Mouse (Mus musculus) CH12.LX (cell line): ENCODE data around the gene Zmat5. TPM values are rescaled to one million over a fixed set of nuclear protein-coding genes. Genes with fewer than 3 reads are reported as not detected.

Experiments used
- DNase-seq: peaks from one replicate; pipeline ENCODE4 v3.0.0-alpha.2; 2013; ENCODE audit errors: extremely low read depth
- H3K27ac ChIP-seq: 2 replicates; pipeline ENCODE4 v1.5.1; 2012; ENCODE audit warnings: low read depth, mild to moderate bottlenecking, control low read depth, moderate library complexity; ENCODE audit not compliant: insufficient read depth
- H3K27me3 ChIP-seq: replicated peaks from 2 replicates; pipeline ENCODE3; 2012; ENCODE audit warnings: inconsistent platforms
- H3K36me3 ChIP-seq, 2 experiments: replicated peaks in 1 of 2; 2 replicates each; pipeline versions ENCODE3 to v1.6.1; 2012; ENCODE audit warnings: inconsistent platforms in 1 of 2, low read length in 1 of 2, mild to moderate bottlenecking in 1 of 2, mixed read lengths in 1 of 2, moderate library complexity in 1 of 2; ENCODE audit not compliant: control insufficient read depth in 1 of 2, insufficient read depth in 1 of 2
- H3K4me1 ChIP-seq, 2 experiments: 2 replicates each; pipeline ENCODE4 v1.6.1; 2012; ENCODE audit warnings: inconsistent platforms in 1 of 2, moderate library complexity in 1 of 2; ENCODE audit not compliant: insufficient read depth in 2 of 2, control insufficient read depth in 1 of 2
- H3K4me2 ChIP-seq: 2 replicates; pipeline ENCODE4 v1.6.1; 2012; ENCODE audit warnings: low read depth, mild to moderate bottlenecking, control low read depth; ENCODE audit not compliant: poor library complexity, insufficient read depth, severe bottlenecking
- H3K4me3 ChIP-seq, 3 experiments: fragments of 150-350 bp in 1 of 3; sonication (generic) in 1 of 3; replicated peaks in 1 of 3; 2 replicates each; pipeline versions ENCODE3 to v1.5.1; 2011 to 2012; ENCODE audit warnings: low read depth in 2 of 3, low read length in 2 of 3, mild to moderate bottlenecking in 2 of 3, moderate library complexity in 2 of 3, control low read depth in 1 of 3, improper control_type of control experiment in 1 of 3, inconsistent platforms in 1 of 3, mixed read lengths in 1 of 3; ENCODE audit not compliant: poor library complexity in 1 of 3
- H3K79me2 ChIP-seq: replicated peaks from 2 replicates; pipeline ENCODE4 v1.6.1; 2012; ENCODE audit warnings: mild to moderate bottlenecking, moderate library complexity; ENCODE audit not compliant: control insufficient read depth, poor library complexity, insufficient read depth, severe bottlenecking; ENCODE audit errors: extremely low read depth
- H3K9ac ChIP-seq: 2 replicates; pipeline ENCODE4 v1.6.1; 2012; ENCODE audit warnings: low read depth, mild to moderate bottlenecking, control low read depth, moderate library complexity; ENCODE audit not compliant: insufficient read depth
- H3K9me3 ChIP-seq: replicated peaks from 2 replicates; pipeline ENCODE3; 2012; ENCODE audit warnings: low read length, inconsistent platforms, mixed read lengths
- BHLHE40 ChIP-seq: IDR thresholded peaks from 2 replicates; pipeline ENCODE4 v1.6.1; 2011; ENCODE audit warnings: mild to moderate bottlenecking, low read depth, low read length, improper control_type of control experiment
- CHD1 ChIP-seq: IDR thresholded peaks from 2 replicates; pipeline ENCODE4 v1.6.1; 2012; ENCODE audit warnings: low read depth, low read length, improper control_type of control experiment, inconsistent platforms
- CHD2 ChIP-seq: IDR thresholded peaks from 2 replicates; pipeline ENCODE4 v1.6.1; 2011; ENCODE audit warnings: low read length, improper control_type of control experiment
- CTCF ChIP-seq, 2 experiments: IDR thresholded peaks in 1 of 2; conservative IDR thresholded peaks in 1 of 2; 2 replicates each; pipeline ENCODE4 v1.5.1; 2011 to 2012; ENCODE audit warnings: low read depth in 2 of 2, low read length in 2 of 2, improper control_type of control experiment in 1 of 2, inconsistent platforms in 1 of 2, mild to moderate bottlenecking in 1 of 2, moderate library complexity in 1 of 2
- ELF1 ChIP-seq: IDR thresholded peaks from 2 replicates; pipeline ENCODE4 v1.6.1; 2014; ENCODE audit warnings: low read depth, mild to moderate bottlenecking, inconsistent platforms, low read length, improper control_type of control experiment
- ETS1 ChIP-seq: conservative IDR thresholded peaks from 2 replicates; pipeline ENCODE4 v1.6.1; 2012; ENCODE audit warnings: low read depth, mild to moderate bottlenecking, inconsistent platforms, low read length, improper control_type of control experiment, moderate library complexity
- GABPA ChIP-seq: IDR thresholded peaks from 2 replicates; pipeline ENCODE4 v1.6.1; 2012; ENCODE audit warnings: low read depth, low read length, improper control_type of control experiment, inconsistent platforms; ENCODE audit not compliant: insufficient replicate concordance
- IRF4 ChIP-seq: IDR thresholded peaks from 2 replicates; pipeline ENCODE4 v1.6.1; 2014; ENCODE audit warnings: low read depth, mild to moderate bottlenecking, inconsistent platforms, low read length, improper control_type of control experiment
- JUN ChIP-seq: IDR thresholded peaks from 2 replicates; pipeline ENCODE4 v1.6.1; 2011; ENCODE audit warnings: low read depth, mild to moderate bottlenecking, low read length, improper control_type of control experiment, moderate library complexity; ENCODE audit not compliant: insufficient read depth
- JUND ChIP-seq: conservative IDR thresholded peaks from 2 replicates; pipeline ENCODE4 v1.6.1; 2011; ENCODE audit warnings: low read depth, low read length, improper control_type of control experiment
- KAT2A ChIP-seq: IDR thresholded peaks from 2 replicates; pipeline ENCODE4 v1.6.1; 2012; ENCODE audit warnings: low read length, improper control_type of control experiment, inconsistent platforms; ENCODE audit not compliant: insufficient replicate concordance
- MAX ChIP-seq: IDR thresholded peaks from 2 replicates; pipeline ENCODE4 v1.6.1; 2011; ENCODE audit warnings: low read length, improper control_type of control experiment
- MAZ ChIP-seq: IDR thresholded peaks from 2 replicates; pipeline ENCODE4 v1.6.1; 2012; ENCODE audit warnings: low read depth, mild to moderate bottlenecking, inconsistent platforms, low read length, improper control_type of control experiment, moderate library complexity
- MEF2A ChIP-seq: IDR thresholded peaks from 2 replicates; pipeline ENCODE4 v1.6.1; 2014; ENCODE audit warnings: low read depth, mild to moderate bottlenecking, inconsistent platforms, low read length, improper control_type of control experiment, borderline replicate concordance
- MXI1 ChIP-seq: IDR thresholded peaks from 2 replicates; pipeline ENCODE4 v1.6.1; 2011; ENCODE audit warnings: mild to moderate bottlenecking, low read depth, low read length, improper control_type of control experiment
- MYC ChIP-seq: IDR thresholded peaks from 2 replicates; pipeline ENCODE4 v1.6.1; 2011; ENCODE audit warnings: low read depth, mild to moderate bottlenecking, improper control_type of control experiment, low read length
- NELFE ChIP-seq: IDR thresholded peaks from 2 replicates; pipeline ENCODE4 v1.6.1; 2011; ENCODE audit warnings: low read depth, low read length, improper control_type of control experiment
- PAX5 ChIP-seq: IDR thresholded peaks from 2 replicates; pipeline ENCODE4 v1.6.1; 2012; ENCODE audit warnings: low read length, inconsistent platforms, mixed read lengths
- POLR2A ChIP-seq: IDR thresholded peaks from 2 replicates; pipeline ENCODE4 v1.6.1; 2011; ENCODE audit warnings: low read depth, mild to moderate bottlenecking, improper control_type of control experiment, low read length
- POLR2AphosphoS2 ChIP-seq: IDR thresholded peaks from 2 replicates; pipeline ENCODE4 v1.6.1; 2011; ENCODE audit warnings: low read depth, low read length, improper control_type of control experiment
- RAD21 ChIP-seq: IDR thresholded peaks from 2 replicates; pipeline ENCODE4 v1.6.1; 2011; ENCODE audit warnings: low read depth, mild to moderate bottlenecking, low read length, improper control_type of control experiment, moderate library complexity
- RCOR1 ChIP-seq: conservative IDR thresholded peaks from 2 replicates; pipeline ENCODE4 v1.6.1; 2012; ENCODE audit warnings: low read depth, mild to moderate bottlenecking, inconsistent platforms, low read length, improper control_type of control experiment
- SIN3A ChIP-seq: IDR thresholded peaks from 2 replicates; pipeline ENCODE4 v1.6.1; 2012; ENCODE audit warnings: low read length, improper control_type of control experiment, inconsistent platforms
- SMC3 ChIP-seq: IDR thresholded peaks from 2 replicates; pipeline ENCODE4 v1.6.1; 2011; ENCODE audit warnings: low read depth, low read length, improper control_type of control experiment
- TBP ChIP-seq: conservative IDR thresholded peaks from 2 replicates; pipeline ENCODE4 v1.6.1; 2011; ENCODE audit warnings: low read depth, low read length, improper control_type of control experiment
- TCF12 ChIP-seq: IDR thresholded peaks from 2 replicates; pipeline ENCODE4 v1.6.1; 2014; ENCODE audit warnings: low read depth, mild to moderate bottlenecking, inconsistent platforms, low read length, improper control_type of control experiment
- UBTF ChIP-seq: IDR thresholded peaks from 2 replicates; pipeline ENCODE4 v1.6.1; 2012; ENCODE audit warnings: low read depth, mild to moderate bottlenecking, inconsistent platforms, low read length, improper control_type of control experiment, moderate library complexity
- USF1 ChIP-seq: IDR thresholded peaks from 2 replicates; pipeline ENCODE4 v1.6.1; 2014; ENCODE audit warnings: low read depth, mild to moderate bottlenecking, inconsistent platforms, low read length, improper control_type of control experiment
- USF2 ChIP-seq: conservative IDR thresholded peaks from 2 replicates; pipeline ENCODE4 v1.6.1; 2011; ENCODE audit warnings: low read depth, low read length, improper control_type of control experiment
- ZC3H11A ChIP-seq: IDR thresholded peaks from 2 replicates; pipeline ENCODE4 v1.6.1; 2012; ENCODE audit warnings: low read depth, mild to moderate bottlenecking, inconsistent platforms, low read length, improper control_type of control experiment
- ZMIZ1 ChIP-seq: IDR thresholded peaks from 2 replicates; pipeline ENCODE4 v1.6.1; 2012; ENCODE audit warnings: low read depth, mild to moderate bottlenecking, inconsistent platforms, low read length, improper control_type of control experiment
- ZNF384 ChIP-seq: IDR thresholded peaks from 2 replicates; pipeline ENCODE4 v1.6.1; 2012; ENCODE audit warnings: low read depth, low read length, improper control_type of control experiment, inconsistent platforms
- dilution Hi-C: fragments of 300-500 bp; cut with MboI; formaldehyde crosslinking; loops from 2 replicates; pipeline ENCODE4 v1.14.3; 2020; ENCODE audit warnings: low sequenced_read_pairs; ENCODE audit not compliant: extremely low pct_unique_long_range_greater_than_20kb, extremely low pct_ligation_motif_present
- in situ Hi-C: fragments of 300-500 bp; cut with MboI; formaldehyde crosslinking; loops from 3 replicates; pipeline ENCODE4 v1.14.3; 2019; ENCODE audit warnings: low sequenced_read_pairs, low pct_ligation_motif_present, low pct_unique_long_range_greater_than_20kb, mixed read lengths
- polyA plus RNA-seq: library from polyadenylated mRNA; unstranded; fragments of >175 nt; gene quantifications from 2 replicates; pipeline ENCODE4 v1.2.1, GENCODE M21; 2012; ENCODE audit warnings: low read depth; ENCODE audit not compliant: insufficient read length
- total RNA-seq, 2 experiments: library from RNA; depleted of rRNA; stranded (reverse); fragments of 300-350 nt in 1 of 2; fragments of >200 nt in 1 of 2; gene quantifications; 2 replicates each; pipeline ENCODE4 v1.2.3; 2012 to 2014

Zmat5 gene
- total and polyA plus RNA-seq, 3 experiments = 35.9 to 75.2 (median 51.4) TPM

- no peaks in the 10 kb centered on the region for H3K79me2 ChIP-seq
- H3K36me3 ChIP-seq = peaks cover 46 to 84% of the 10 kb centered on the region in 2 experiments
- dilution Hi-C loops (no loop called here), in situ Hi-C loops (no loop called here)
- H3K4me2 ChIP-seq = no peak overlapping the region
- no peaks in the 10 kb centered on the region for H3K27me3 ChIP-seq
- H3K27ac ChIP-seq = no peak overlapping the region
- no peaks in the 10 kb centered on the region for H3K9me3 ChIP-seq
- H3K4me1 ChIP-seq = peaks cover 8 to 35% of the 10 kb centered on the region in 2 experiments
- peak in 1 of 2 experiments; percentile 69; a peak in 2 of 4 replicates for TF ChIP-seq CTCF (conservative IDR thresholded peaks at IDR 0.05 in 1 of 2, IDR thresholded peaks at IDR 0.05 in 1 of 2; ENCODE audit: low read depth in 2 of 2, low read length in 2 of 2)
- TF ChIP-seq BHLHE40 = no peak
- TF ChIP-seq ZC3H11A = no peak
- peak; percentile 67 for TF ChIP-seq SMC3
- TF ChIP-seq UBTF = no peak
- TF ChIP-seq PAX5 = no peak
- TF ChIP-seq RAD21 = peak; percentile 40
- no peak for TF ChIP-seq NELFE
- H3K4me3 ChIP-seq = no peak overlapping the region
- no peak overlapping the region for H3K9ac ChIP-seq
- DNase-seq = peak; percentile 68
Observed at GRCm38 (mm10) chr11:4734179-4734578, 29.7 kb downstream of the Zmat5 start.

DNA sequence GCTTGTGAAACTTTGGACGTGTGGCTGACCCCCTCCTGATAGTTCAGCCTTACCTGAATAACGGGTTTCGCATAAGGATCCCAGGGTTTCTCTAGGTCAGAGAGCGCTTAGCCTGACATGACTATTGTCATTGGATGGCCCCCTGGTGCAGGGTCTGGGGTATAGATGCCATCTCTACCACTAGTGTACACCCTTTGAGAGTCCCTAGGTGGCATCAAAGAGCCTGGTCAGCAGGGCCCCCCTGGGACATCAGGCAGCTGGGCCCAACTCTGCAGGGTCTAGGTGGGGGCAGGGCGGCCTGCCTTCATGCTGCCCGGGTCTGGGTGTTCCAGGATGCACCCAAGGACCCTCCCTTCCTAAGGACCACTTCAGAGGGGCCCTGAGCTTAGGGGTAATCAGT is 31.9 kb downstream of the Zmat5 start:
- H3K27ac ChIP-seq = no peak overlapping the region
- H3K4me2 ChIP-seq = no peak overlapping the region
- DNase-seq = no peak
- H3K36me3 ChIP-seq = peaks cover 34 to 67% of the 10 kb centered on the region in 2 experiments
- H3K79me2 ChIP-seq = no peaks in the 10 kb centered on the region
- no peaks in the 10 kb centered on the region for H3K27me3 ChIP-seq
- dilution Hi-C loops = no loop called here
- no peak overlapping the region for H3K9ac ChIP-seq
- in situ Hi-C loops = loop anchor here (5.0 kb wide), 1 partner anchor 36 kb away; no protein-coding TSS in a partner anchor
- peaks cover 8 to 35% of the 10 kb centered on the region in 2 experiments for H3K4me1 ChIP-seq
- no peak overlapping the region for H3K4me3 ChIP-seq
- no peaks in the 10 kb centered on the region for H3K9me3 ChIP-seq
- no peak for TF ChIP-seq TCF12
- no peak for TF ChIP-seq ZNF384
- 0 out of 2 replicates have a peak, but pooled peaks have one; percentile 29 for TF ChIP-seq MAZ
- peak in 1 of 2 experiments; percentile 65; a peak in 2 of 4 replicates for TF ChIP-seq CTCF (conservative IDR thresholded peaks at IDR 0.05 in 1 of 2, IDR thresholded peaks at IDR 0.05 in 1 of 2; ENCODE audit: low read depth in 2 of 2, low read length in 2 of 2)
- no peak for TF ChIP-seq GABPA
- no peak for TF ChIP-seq POLR2AphosphoS2
- TF ChIP-seq USF1 = no peak
- no peak for TF ChIP-seq CHD1
- TF ChIP-seq SMC3 = peak; percentile 45
- TF ChIP-seq BHLHE40 = no peak
- no peak for TF ChIP-seq JUND
- TF ChIP-seq SIN3A = no peak
- no peak for TF ChIP-seq UBTF
- no peak for TF ChIP-seq ELF1
- TF ChIP-seq ETS1 = no peak
- no peak for TF ChIP-seq MAX
- 0 out of 2 replicates have a peak, but pooled peaks have one; percentile 17 for TF ChIP-seq NELFE
- TF ChIP-seq MYC = no peak
- no peak for TF ChIP-seq JUN
- no peak for TF ChIP-seq MEF2A
- no peak for TF ChIP-seq POLR2A
- no peak for TF ChIP-seq USF2
- no peak for TF ChIP-seq MXI1
- TF ChIP-seq ZC3H11A = no peak
- peak; percentile 30 for TF ChIP-seq RAD21
- no peak for TF ChIP-seq RCOR1
- TF ChIP-seq IRF4 = no peak
- no peak for TF ChIP-seq ZMIZ1
- 0 out of 2 replicates have a peak, but pooled peaks have one; percentile 24 for TF ChIP-seq CHD2
- no peak for TF ChIP-seq TBP
- no peak for TF ChIP-seq PAX5
- TF ChIP-seq KAT2A = no peak
